Comparison of ENCODE assay signal across 9 mouse cellular contexts in genomic region chr5:135029007-135029854, GRCm38 (mm10). TPM values are rescaled to one million over a fixed set of nuclear protein-coding genes. Genes with fewer than 3 reads are reported as not detected.
A peak's percentile ranks its signal among the peaks of the same experiment; 100 is the strongest.
DNase-seq lines count a peak whose midpoint lies in the region; ATAC-seq and TF ChIP-seq lines count a peak whose summit lies in the region.
"Had no signal": no experiment of that assay in that cellular context is flagged by ENCODE, and none has a peak within 500 bp of the region (broad histone marks: within the 10 kb centered on the region; RNA-seq: fewer than 3 reads in every experiment).

No protein-coding gene starts in this region.

- H3K4me3 ChIP-seq in lung, embryonic 15.5 days = no peak overlapping the region
- no peak overlapping the region for H3K4me3 ChIP-seq in embryonic facial prominence, embryonic 15.5 days (replicated peaks)
- no peak overlapping the region for H3K4me3 ChIP-seq in kidney, postnatal 0 days (replicated peaks; ENCODE audit: low read depth, low read length)
- H3K4me3 ChIP-seq: midbrain, embryonic 12.5 days had no signal

- H3K36me3 ChIP-seq in lung, embryonic 15.5 days = no peaks in the 10 kb centered on the region
- H3K36me3 ChIP-seq in embryonic facial prominence, embryonic 15.5 days = no peaks in the 10 kb centered on the region
- no peaks in the 10 kb centered on the region for H3K36me3 ChIP-seq in kidney, postnatal 0 days (ENCODE audit: insufficient read depth, low read length)
- H3K36me3 ChIP-seq: midbrain, embryonic 12.5 days had no signal

- H3K4me1 ChIP-seq in lung, embryonic 15.5 days = peaks cover 29% of the 10 kb centered on the region
- peaks cover 34% of the 10 kb centered on the region for H3K4me1 ChIP-seq in embryonic facial prominence, embryonic 15.5 days
- H3K4me1 ChIP-seq in kidney, postnatal 0 days (replicated peaks; ENCODE audit: insufficient read depth, low read length) = peaks cover 26% of the 10 kb centered on the region

- TF ChIP-seq CTCF in kidney, postnatal 0 days (IDR thresholded peaks at IDR 0.05; ENCODE audit: low read depth) = no peak

- ATAC-seq in lung, embryonic 15.5 days (ENCODE audit: borderline replicate concordance, extremely low read depth, low FRiP score, low TSS enrichment) = peak; percentile 51; the same call in 1 of the 2 replicates
- no peak for ATAC-seq in embryonic facial prominence, embryonic 15.5 days (ENCODE audit: insufficient number of reproducible peaks, low FRiP score, low TSS enrichment, low read depth)
- ATAC-seq in kidney, postnatal 0 days (replicated peaks; ENCODE audit: low FRiP score, low read depth) = no peak

- H3K9me3 ChIP-seq in lung, embryonic 15.5 days = no peaks in the 10 kb centered on the region
- H3K9me3 ChIP-seq in embryonic facial prominence, embryonic 15.5 days (replicated peaks) = no peaks in the 10 kb centered on the region
- H3K9me3 ChIP-seq in kidney, postnatal 0 days (replicated peaks; ENCODE audit: low read length) = no peaks in the 10 kb centered on the region

- peak overlapping the region; percentile 41 for H3K4me2 ChIP-seq in lung, embryonic 15.5 days
- no peak overlapping the region; the same call in 1 of the 2 replicates for H3K4me2 ChIP-seq in embryonic facial prominence, embryonic 15.5 days (replicated peaks)
- H3K4me2 ChIP-seq in kidney, postnatal 0 days (ENCODE audit: low read length) = peak overlapping the region; percentile 38
- H3K4me2 ChIP-seq: midbrain, embryonic 12.5 days had no signal

- H3K9ac ChIP-seq in lung, embryonic 15.5 days = no peak overlapping the region
- H3K9ac ChIP-seq in embryonic facial prominence, embryonic 15.5 days = no peak overlapping the region
- H3K9ac ChIP-seq in kidney, postnatal 0 days (ENCODE audit: low read depth, low read length) = no peak overlapping the region
- H3K9ac ChIP-seq: midbrain, embryonic 12.5 days had no signal

- H3K27me3 ChIP-seq in lung, embryonic 15.5 days = no peaks in the 10 kb centered on the region
- H3K27me3 ChIP-seq in embryonic facial prominence, embryonic 15.5 days = no peaks in the 10 kb centered on the region
- H3K27me3 ChIP-seq in kidney, postnatal 0 days (ENCODE audit: insufficient read depth, low read length) = no peaks in the 10 kb centered on the region

- 0 out of 2 replicates have a peak overlapping the region, but pooled peaks have one; percentile 5 for H3K27ac ChIP-seq in lung, embryonic 15.5 days
- H3K27ac ChIP-seq in embryonic facial prominence, embryonic 15.5 days (replicated peaks) = 0 out of 2 replicates have a peak overlapping the region, but pooled peaks have one; percentile 17
- H3K27ac ChIP-seq in kidney, postnatal 0 days = no peak overlapping the region
- H3K27ac ChIP-seq: midbrain, embryonic 12.5 days had no signal

- DNase-seq in lung, adult 18-20 months = no peak
- DNase-seq in adrenal gland, adult (ENCODE audit: inconsistent age in 2 of 2, low spot score in 1 of 2) = peak; percentile 87 to 92
- DNase-seq in kidney, postnatal 0 days (ENCODE audit: low spot score) = peak; percentile 63
- peak; percentile 55 to 72 for DNase-seq in lung, postnatal 4 days
- DNase-seq in c-Kit-positive CD71-positive TER-119-positive erythroid progenitor cells, embryonic 14.5 days (ENCODE audit: low spot score) = no peak
- DNase-seq in spleen, postnatal 14 days (ENCODE audit: low spot score in 2 of 2) = no peak

- WGBS in lung, embryonic 15.5 days = 44% methylated on average over 18 of the region's 18 CpGs
- WGBS in embryonic facial prominence, embryonic 15.5 days = 50% methylated on average over 18 of the region's 18 CpGs
- WGBS in kidney, postnatal 0 days = 34% methylated on average over 18 of the region's 18 CpGs

RNA-seq across cellular contexts. Expression of gene Stx1a, which starts 5.9 kb away (rescaled TPM):
- polyA plus RNA-seq in lung, embryonic 15.5 days (2015; fragmentation: Nextera tagmentation; extraction: Ambion mirVana) = 11.9 and 13.2 TPM in 2 replicates
- polyA plus RNA-seq in embryonic facial prominence, embryonic 15.5 days (2015; fragmentation: Nextera tagmentation; extraction: Ambion mirVana) = 16.2 and 19.7 TPM in 2 replicates
- polyA plus RNA-seq in kidney, postnatal 0 days (2015; fragmentation: Nextera tagmentation; extraction: Ambion mirVana) = 6.6 and 9.0 TPM in 2 replicates

RNA-seq across cellular contexts. Expression of gene Abhd11, which starts 20.3 kb away (rescaled TPM):
- 66.7 and 66.9 TPM in 2 replicates for polyA plus RNA-seq in lung, embryonic 15.5 days (2015; fragmentation: Nextera tagmentation; extraction: Ambion mirVana)
- 66.0 and 68.9 TPM in 2 replicates for polyA plus RNA-seq in embryonic facial prominence, embryonic 15.5 days (2015; fragmentation: Nextera tagmentation; extraction: Ambion mirVana)
- polyA plus RNA-seq in kidney, postnatal 0 days (2015; fragmentation: Nextera tagmentation; extraction: Ambion mirVana) = 93.7 and 94.5 TPM in 2 replicates

RNA-seq across cellular contexts. Expression of gene Dnajc30, which starts 34.8 kb away (rescaled TPM):
- 29.1 and 31.7 TPM in 2 replicates for polyA plus RNA-seq in lung, embryonic 15.5 days (2015; fragmentation: Nextera tagmentation; extraction: Ambion mirVana)
- polyA plus RNA-seq in embryonic facial prominence, embryonic 15.5 days (2015; fragmentation: Nextera tagmentation; extraction: Ambion mirVana) = 32.9 and 36.3 TPM in 2 replicates
- polyA plus RNA-seq in kidney, postnatal 0 days (2015; fragmentation: Nextera tagmentation; extraction: Ambion mirVana) = 42.4 and 42.6 TPM in 2 replicates

RNA-seq across cellular contexts. Expression of gene Bud23, which starts 35.5 kb away (rescaled TPM):
- 117 and 124 TPM in 2 replicates for polyA plus RNA-seq in lung, embryonic 15.5 days (2015; fragmentation: Nextera tagmentation; extraction: Ambion mirVana)
- 102 and 115 TPM in 2 replicates for polyA plus RNA-seq in embryonic facial prominence, embryonic 15.5 days (2015; fragmentation: Nextera tagmentation; extraction: Ambion mirVana)
- polyA plus RNA-seq in kidney, postnatal 0 days (2015; fragmentation: Nextera tagmentation; extraction: Ambion mirVana) = 80.4 and 85.2 TPM in 2 replicates

RNA-seq across cellular contexts. Expression of gene Cldn3, which starts 43.2 kb away (rescaled TPM):
- polyA plus RNA-seq in lung, embryonic 15.5 days (2015; fragmentation: Nextera tagmentation; extraction: Ambion mirVana) = 241 and 259 TPM in 2 replicates
- polyA plus RNA-seq in embryonic facial prominence, embryonic 15.5 days (2015; fragmentation: Nextera tagmentation; extraction: Ambion mirVana) = 39.7 and 50.9 TPM in 2 replicates
- 72.4 and 72.9 TPM in 2 replicates for polyA plus RNA-seq in kidney, postnatal 0 days (2015; fragmentation: Nextera tagmentation; extraction: Ambion mirVana)

Comparison
In these comparisons a context has a peak if more than half of its experiments do, and no peak if none do; other contexts are left out.
1. DNase-seq: peak in adrenal gland, adult (2 of 2), kidney, postnatal 0 days (single experiment) and lung, postnatal 4 days (2 of 2); none in lung, adult 18-20 months (0 of 2), c-Kit-positive CD71-positive TER-119-positive erythroid progenitor cells, embryonic 14.5 days (single experiment) and spleen, postnatal 14 days (0 of 2).